Mouse (Mus musculus) myocyte (in vitro differentiated cells): ENCODE results near the gene Afg1l.

Source experiments
- CEBPB ChIP-seq: IDR thresholded peaks from 2 replicates; pipeline ENCODE4 v1.6.1; 2011; ENCODE audit warnings: mild to moderate bottlenecking, moderate library complexity; ENCODE audit not compliant: poor library complexity, insufficient read depth, severe bottlenecking
- E2F4 ChIP-seq: IDR thresholded peaks from one replicate; pipeline ENCODE4 v1.6.1; 2011; ENCODE audit warnings: mild to moderate bottlenecking, control low read depth, moderate library complexity; ENCODE audit not compliant: insufficient read depth
- MAX ChIP-seq: IDR thresholded peaks from one replicate; pipeline ENCODE4 v1.6.1; 2011; ENCODE audit warnings: low read depth, mild to moderate bottlenecking, control low read depth
- MYOD1 ChIP-seq, 3 experiments: IDR thresholded peaks; one replicate each; pipeline ENCODE4 v1.6.1; 2011; ENCODE audit warnings: control low read depth in 2 of 3, low read depth in 2 of 3, mild to moderate bottlenecking in 2 of 3, moderate library complexity in 1 of 3; ENCODE audit not compliant: insufficient read length in 2 of 3, control insufficient read depth in 1 of 3
- MYOG ChIP-seq, 3 experiments: IDR thresholded peaks; one replicate each; pipeline ENCODE4 v1.6.1; 2011; ENCODE audit warnings: control low read depth in 2 of 3, low read depth in 2 of 3, mild to moderate bottlenecking in 2 of 3; ENCODE audit not compliant: insufficient read length in 2 of 3, control insufficient read depth in 1 of 3, insufficient read depth in 1 of 3
- POLR2A ChIP-seq: IDR thresholded peaks from one replicate; pipeline ENCODE4 v1.6.1; 2011; ENCODE audit warnings: low read depth, mild to moderate bottlenecking, control low read depth, moderate library complexity; ENCODE audit not compliant: insufficient read length
- POLR2AphosphoS2 ChIP-seq: IDR thresholded peaks from one replicate; pipeline ENCODE4 v1.6.1; 2011; ENCODE audit warnings: low read depth, control low read depth; ENCODE audit not compliant: insufficient read length
- REST ChIP-seq: IDR thresholded peaks from one replicate; pipeline ENCODE4 v1.6.1; 2011; ENCODE audit warnings: mild to moderate bottlenecking, control low read depth, moderate library complexity; ENCODE audit not compliant: insufficient read depth, insufficient read length
- TCF12 ChIP-seq: IDR thresholded peaks from one replicate; pipeline ENCODE4 v1.6.1; 2011; ENCODE audit warnings: mild to moderate bottlenecking, control low read depth; ENCODE audit not compliant: poor library complexity, insufficient read depth, severe bottlenecking
- USF1 ChIP-seq: IDR thresholded peaks from one replicate; pipeline ENCODE4 v1.6.1; 2011; ENCODE audit warnings: low read depth, mild to moderate bottlenecking, control low read depth, moderate library complexity

GRCm38 (mm10) chr10:42270277-42271083, 207.9 kb downstream of the Afg1l start:
- no peak for TF ChIP-seq E2F4
- no peak for TF ChIP-seq POLR2AphosphoS2
- no peak for TF ChIP-seq TCF12
- TF ChIP-seq MYOG (IDR thresholded peaks at IDR 0.05; ENCODE audit: control insufficient read depth in 1 of 3, insufficient read depth in 1 of 3, insufficient read length in 2 of 3, low read depth in 2 of 3) = no peak
- TF ChIP-seq POLR2A = no peak
- TF ChIP-seq REST = no peak
- no peak for TF ChIP-seq USF1
- TF ChIP-seq MAX = no peak
- no peak for TF ChIP-seq MYOD1 (IDR thresholded peaks at IDR 0.05; ENCODE audit: control insufficient read depth in 1 of 3, insufficient read length in 2 of 3, low read depth in 2 of 3)
- TF ChIP-seq CEBPB = no peak
